Mouse (Mus musculus) intestine, postnatal 0 days (tissue): ENCODE measurements around the gene Chst8. TPM values are rescaled to one million over a fixed set of nuclear protein-coding genes. Genes with fewer than 3 reads are reported as not detected.
A peak's percentile ranks its signal among the peaks of the same experiment; 100 is the strongest.

Experiments
- ATAC-seq: fragments of 200-750 bp; cut with Nextera tagmentation; 2 replicates; pipeline ENCODE4 v1.8.0; 2017; ENCODE audit warnings: mild to moderate bottlenecking, moderate TSS enrichment, moderate library complexity
- H3K27ac ChIP-seq: fragments of 300-500 bp; sonication (generic); 2 replicates; pipeline ENCODE4 v1.5.1; 2014; ENCODE audit warnings: mild to moderate bottlenecking, low read depth, low read length, moderate library complexity
- H3K27me3 ChIP-seq: fragments of 300-500 bp; sonication (generic); replicated peaks from 2 replicates; pipeline ENCODE4 v1.6.1; 2014; ENCODE audit warnings: low read length, mixed read lengths; ENCODE audit not compliant: control insufficient read depth, insufficient read depth
- H3K36me3 ChIP-seq: fragments of 300-500 bp; sonication (generic); 2 replicates; pipeline ENCODE4 v1.6.1; 2014; ENCODE audit warnings: mild to moderate bottlenecking, moderate library complexity; ENCODE audit not compliant: control insufficient read depth, insufficient read depth
- H3K4me1 ChIP-seq: fragments of 300-500 bp; sonication (generic); replicated peaks from 2 replicates; pipeline ENCODE4 v1.6.1; 2014; ENCODE audit warnings: antibody characterized with exemption, low read length, mixed read lengths; ENCODE audit not compliant: control insufficient read depth, insufficient read depth
- H3K4me2 ChIP-seq: fragments of 300-500 bp; sonication (generic); replicated peaks from 2 replicates; pipeline ENCODE4 v1.6.1; 2014; ENCODE audit warnings: low read depth, mild to moderate bottlenecking, moderate library complexity
- H3K4me3 ChIP-seq: fragments of 300-500 bp; sonication (generic); 2 replicates; pipeline ENCODE4 v1.5.1; 2014; ENCODE audit warnings: low read depth, low read length
- H3K9ac ChIP-seq: fragments of 300-500 bp; sonication (generic); 2 replicates; pipeline ENCODE4 v1.6.1; 2014; ENCODE audit warnings: mild to moderate bottlenecking, low read depth, low read length
- H3K9me3 ChIP-seq: fragments of 300-500 bp; sonication (generic); 2 replicates; pipeline ENCODE4 v1.6.1; 2016; ENCODE audit warnings: mixed run types; ENCODE audit not compliant: control insufficient read depth
- CTCF ChIP-seq: sonication (generic); IDR thresholded peaks from 2 replicates; pipeline ENCODE4 v1.5.1; 2016; ENCODE audit warnings: low read depth, mild to moderate bottlenecking, control low read depth, antibody characterized with exemption, moderate library complexity
- WGBS: fragments of 180-500 bp; shearing (Covaris S2); extraction: QIAGEN DNeasy Blood & Tissue Kit; methylation state at CpG from one replicate; pipeline ENCODE4 v1.1.7; 2014; 5-methylcytosine and 5-hydroxymethylcytosine counted together
- polyA plus RNA-seq: library from polyadenylated mRNA; unstranded; fragments of >200 nt; fragmentation: Nextera tagmentation; extraction: Ambion mirVana; gene quantifications from 2 replicates; pipeline ENCODE4 v1.2.1, GENCODE M21; 2015

The Chst8 gene
- polyA plus RNA-seq, 1 experiment from 2014 or later: 2.7 TPM

- TF ChIP-seq CTCF: no peak
- H3K9me3 ChIP-seq: no peaks in the 10 kb centered on the region
- H3K27me3 ChIP-seq: no peaks in the 10 kb centered on the region
- H3K4me3 ChIP-seq: no peak overlapping the region
- no peak overlapping the region for H3K27ac ChIP-seq
- H3K4me1 ChIP-seq: no peaks in the 10 kb centered on the region
- no peak for ATAC-seq
- H3K4me2 ChIP-seq: no peak overlapping the region
- no peak overlapping the region for H3K9ac ChIP-seq
- no peaks in the 10 kb centered on the region for H3K36me3 ChIP-seq
- WGBS: 92% methylated on average over 18 of the region's 18 CpGs
Measured at GRCm38 (mm10) chr7:34819796-34820195, 7.3 kb upstream of the Chst8 start.

- H3K9ac ChIP-seq: no peak overlapping the region
- no peak overlapping the region for H3K4me2 ChIP-seq
- H3K36me3 ChIP-seq: no peaks in the 10 kb centered on the region
- no peaks in the 10 kb centered on the region for H3K4me1 ChIP-seq
- ATAC-seq: no peak
- 0 out of 2 replicates have a peak, but pooled peaks cover under 1% of the 10 kb centered on the region for H3K27me3 ChIP-seq
- TF ChIP-seq CTCF: no peak
- H3K4me3 ChIP-seq: no peak overlapping the region
- WGBS: 91% methylated on average over 5 of the region's 5 CpGs
- no peak overlapping the region for H3K27ac ChIP-seq
- H3K9me3 ChIP-seq: no peaks in the 10 kb centered on the region
Measured at GRCm38 (mm10) chr7:34818660-34819059, 6.1 kb upstream of the Chst8 start.

- peaks cover 13% of the 10 kb centered on the region for H3K27me3 ChIP-seq
- no peaks in the 10 kb centered on the region for H3K36me3 ChIP-seq
- WGBS: 81% methylated on average over 7 of the region's 7 CpGs
- no peak for TF ChIP-seq CTCF
- H3K4me3 ChIP-seq: no peak overlapping the region
- H3K4me1 ChIP-seq: no peaks in the 10 kb centered on the region
- no peak for ATAC-seq
- no peak overlapping the region for H3K4me2 ChIP-seq
- H3K27ac ChIP-seq: no peak overlapping the region
- no peak overlapping the region for H3K9ac ChIP-seq
- no peaks in the 10 kb centered on the region for H3K9me3 ChIP-seq
Measured at GRCm38 (mm10) chr7:34816981-34817380, 4.5 kb upstream of the Chst8 start.

GRCm38 (mm10) chr7:34814801-34815200 is 2.3 kb upstream of the Chst8 start:
- Histone ChIP-seq H3K4me2 (no peak overlapping the region), H3K4me3 (no peak overlapping the region), H3K9me3 (no peaks in the 10 kb centered on the region), H3K27ac (no peak overlapping the region), H3K27me3 (peaks cover 35% of the 10 kb centered on the region), H3K4me1 (no peaks in the 10 kb centered on the region), H3K36me3 (no peaks in the 10 kb centered on the region), H3K9ac (no peak overlapping the region)
- TF ChIP-seq CTCF: no peak
- 78% methylated on average over 3 of the region's 3 CpGs for WGBS
- ATAC-seq: no peak

- peak overlapping the region; percentile 91 for H3K4me2 ChIP-seq
- H3K27me3 ChIP-seq: peaks cover 44% of the 10 kb centered on the region
- TF ChIP-seq CTCF: no peak
- H3K27ac ChIP-seq: no peak overlapping the region
- H3K4me3 ChIP-seq: peak overlapping the region; percentile 55
- H3K4me1 ChIP-seq: no peaks in the 10 kb centered on the region
- peak overlapping the region; percentile 31; the same call in 1 of the 2 replicates for H3K9ac ChIP-seq
- no peaks in the 10 kb centered on the region for H3K9me3 ChIP-seq
- under 1% methylated on average over 66 of the region's 66 CpGs for WGBS
- no peaks in the 10 kb centered on the region for H3K36me3 ChIP-seq
- peak; percentile 60; the same call in 1 of the 2 replicates for ATAC-seq
Measured at GRCm38 (mm10) chr7:34811531-34812526, 682 bp downstream of the Chst8 start.

GRCm38 (mm10) chr7:34811060-34811459 is 1.5 kb downstream of the Chst8 start:
- TF ChIP-seq CTCF: no peak
- H3K4me1 ChIP-seq: no peaks in the 10 kb centered on the region
- peaks cover 44% of the 10 kb centered on the region for H3K27me3 ChIP-seq
- H3K9me3 ChIP-seq: no peaks in the 10 kb centered on the region
- H3K9ac ChIP-seq: no peak overlapping the region
- 9% methylated on average over 10 of the region's 10 CpGs for WGBS
- peak overlapping the region; percentile 91; the same call in 1 of the 2 replicates for H3K4me2 ChIP-seq
- H3K27ac ChIP-seq: no peak overlapping the region
- H3K36me3 ChIP-seq: no peaks in the 10 kb centered on the region
- H3K4me3 ChIP-seq: peak overlapping the region; percentile 55
- ATAC-seq: no peak
